Mouse (Mus musculus): Measurements from ENCODE around the gene Adamts16. TPM values are rescaled to one million over a fixed set of nuclear protein-coding genes. Genes with fewer than 3 reads are reported as not detected.

The Adamts16 gene
- total RNA-seq, 2 experiments from 2014 or later: 0.14 to 0.24 TPM

DNA sequence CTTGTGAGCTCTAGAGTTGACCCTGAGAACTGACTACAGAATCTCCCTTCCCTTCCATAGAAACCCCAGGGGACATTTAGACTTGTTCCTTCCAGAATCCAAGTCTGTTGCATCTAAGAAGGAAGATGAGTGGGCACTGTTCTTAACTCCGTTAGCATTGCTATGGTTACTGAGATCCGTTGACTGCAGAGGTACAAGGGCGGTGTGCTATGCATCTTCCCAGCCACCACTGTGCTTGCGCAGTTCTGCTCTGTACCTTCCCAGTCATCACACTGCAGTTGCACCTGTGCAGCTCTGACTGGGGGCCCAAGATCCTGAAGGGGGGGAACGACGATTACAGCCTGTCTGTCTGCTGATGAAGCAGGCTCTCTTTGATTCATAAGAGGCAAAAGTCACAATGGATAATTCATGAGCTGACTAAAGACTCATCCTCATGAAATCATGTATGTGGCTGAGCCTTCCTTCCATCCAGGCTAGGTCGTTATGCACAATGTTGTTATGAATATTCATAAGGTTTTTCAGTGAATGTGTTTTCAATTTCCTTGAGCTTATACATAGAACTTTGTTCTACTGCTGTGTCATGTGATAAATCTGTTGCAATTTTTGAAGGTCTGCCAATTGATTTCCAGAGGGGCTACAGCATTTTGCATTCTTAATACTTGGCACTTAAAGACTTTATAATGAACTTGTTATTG lies 127.4 kb downstream of the Adamts16 start:
- no peak for DNase-seq (ENCODE audit: low spot score)

DNA sequence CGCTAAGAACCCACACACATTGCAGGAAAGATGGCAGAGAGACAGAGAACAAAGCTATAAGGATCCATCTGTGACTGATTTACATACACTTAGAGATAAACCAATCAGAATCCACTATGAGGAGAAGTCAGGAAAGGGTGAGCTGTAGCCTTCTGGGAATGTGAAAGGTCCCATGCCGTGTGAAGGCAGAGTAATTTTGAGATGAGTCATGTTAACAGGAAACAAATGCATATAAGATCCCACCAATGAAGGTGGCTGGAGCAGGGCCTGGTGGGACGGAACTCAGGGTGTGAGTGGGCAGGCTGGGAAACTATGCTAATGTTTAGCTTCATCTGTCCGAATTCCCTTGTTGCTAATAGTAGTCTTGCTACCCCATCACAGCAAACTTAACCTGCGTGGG lies 128.3 kb downstream of the Adamts16 start:
- DNase-seq (ENCODE audit: low spot score): no peak

DNA sequence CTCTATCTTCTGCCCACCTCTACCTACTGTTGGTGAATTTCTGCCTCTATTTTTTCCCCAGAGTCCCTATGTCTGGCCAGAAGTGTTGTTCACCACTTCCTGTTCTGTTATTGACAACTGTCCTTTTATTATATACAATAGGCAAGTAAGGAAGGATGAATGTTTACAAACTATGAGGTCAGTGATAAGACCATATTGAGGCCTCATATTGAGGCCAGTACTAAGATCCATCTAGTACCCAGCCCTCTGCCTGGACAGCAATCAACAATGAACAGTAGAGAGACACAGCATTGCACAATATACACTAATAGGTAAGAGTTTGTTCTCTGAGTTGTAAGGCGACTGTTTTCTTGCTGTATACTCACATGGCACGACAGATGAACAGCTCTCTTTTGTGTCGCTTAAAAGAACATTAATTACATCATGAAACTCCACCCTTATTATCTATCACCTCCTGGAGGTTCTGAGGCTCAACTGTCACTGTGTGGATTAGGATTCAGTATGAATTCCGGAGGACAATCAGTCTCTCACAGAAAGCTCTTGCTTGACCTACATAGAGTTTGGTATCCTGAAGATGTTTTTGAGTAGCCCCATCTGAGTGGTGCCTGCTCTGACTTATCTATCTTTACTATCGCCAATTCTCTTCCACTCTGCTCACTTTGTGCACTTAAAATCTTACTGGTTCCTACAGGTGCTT lies 134.3 kb downstream of the Adamts16 start:
- DNase-seq (ENCODE audit: low spot score): no peak

DNA sequence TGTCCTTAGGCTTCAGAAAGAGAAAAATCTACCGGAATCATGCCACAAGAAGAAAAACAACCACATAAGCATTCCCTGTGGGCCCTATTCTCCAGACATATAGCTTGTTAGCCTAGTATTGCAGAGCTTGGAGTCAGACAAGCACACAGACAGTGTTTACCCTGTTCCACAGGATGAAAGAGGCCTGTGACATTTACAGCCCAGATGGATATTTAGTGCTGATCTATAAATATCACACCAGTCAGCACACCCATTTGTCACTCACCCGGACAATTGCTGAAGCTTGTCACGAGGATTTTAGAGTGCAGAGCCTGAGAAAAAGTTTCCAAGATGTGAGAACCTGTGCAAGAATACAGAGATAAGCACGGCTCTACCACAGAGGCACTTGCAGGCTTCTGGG lies 138.7 kb downstream of the Adamts16 start:
- DNase-seq (ENCODE audit: low spot score): no peak

DNA sequence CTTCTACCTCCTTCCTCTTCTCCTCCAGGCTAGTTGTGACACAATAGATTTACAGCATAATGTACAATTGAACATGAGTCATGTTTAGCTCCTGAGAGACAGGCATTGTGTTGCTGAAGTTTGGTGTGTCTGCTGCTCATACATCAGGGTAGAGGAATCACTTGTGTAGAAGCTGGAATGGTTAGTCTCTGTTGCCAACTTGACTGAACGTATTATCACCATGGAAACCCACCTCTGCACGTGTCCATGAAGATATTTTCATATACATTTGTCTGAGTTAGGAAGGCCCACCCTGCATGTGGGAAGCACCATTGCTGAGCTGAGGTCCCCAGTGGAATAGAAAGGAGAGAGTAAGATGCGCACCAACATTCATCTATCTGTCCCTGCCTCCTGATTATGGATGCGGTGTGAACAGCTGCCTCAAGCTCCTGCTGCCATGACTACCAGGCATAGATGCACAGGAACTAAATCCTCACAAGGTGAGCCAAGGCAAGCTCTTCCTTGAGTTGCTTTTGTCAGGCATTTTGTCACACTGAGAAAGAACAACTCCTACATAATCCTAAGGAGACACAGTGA lies 142.7 kb downstream of the Adamts16 start:
- DNase-seq (ENCODE audit: low spot score): no peak

DNA sequence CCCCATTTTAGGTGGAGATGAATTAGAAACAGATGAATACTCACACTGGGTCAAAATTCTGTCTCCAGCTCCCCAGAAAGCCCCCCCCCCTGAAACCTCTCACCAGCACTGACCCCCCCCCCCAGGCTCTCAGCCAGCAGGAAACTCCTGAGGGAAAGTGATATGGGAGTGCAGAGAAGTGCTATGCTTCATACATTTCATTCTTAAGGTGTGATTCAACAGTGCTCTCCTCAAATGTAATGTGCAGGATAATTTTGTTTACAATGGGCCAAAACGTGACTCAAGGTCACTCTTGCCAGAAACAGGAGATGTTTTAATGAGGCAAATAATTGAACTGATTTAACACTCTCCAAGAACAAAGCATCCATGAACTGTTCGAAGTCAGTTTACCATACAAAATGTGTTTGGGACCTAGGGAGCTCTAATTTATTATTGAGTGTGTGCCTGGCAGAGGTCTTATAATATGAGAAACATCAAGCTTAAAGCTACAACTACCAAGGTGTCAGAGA lies 152.1 kb downstream of the Adamts16 start:
- DNase-seq (ENCODE audit: low spot score): no peak

DNA sequence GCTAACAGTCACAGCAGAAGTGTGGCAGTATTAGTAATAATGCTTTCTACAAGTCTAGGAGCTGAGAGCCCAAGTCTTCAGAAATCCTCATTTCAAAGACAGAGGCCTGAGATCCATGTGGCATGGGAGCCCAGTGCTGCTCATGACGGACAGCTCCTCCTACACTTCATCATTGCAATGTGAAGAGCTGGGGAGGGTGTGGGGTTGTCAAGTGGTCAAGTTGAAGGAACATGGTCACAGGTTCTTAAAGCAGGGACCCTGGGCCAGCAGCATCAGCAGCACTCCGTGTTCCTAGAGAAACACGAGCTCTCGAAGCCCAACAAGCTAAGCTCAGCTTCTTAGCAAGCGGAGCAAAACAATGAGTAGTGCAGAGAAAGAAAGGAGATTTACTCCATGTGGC lies 155.8 kb downstream of the Adamts16 start:
- DNase-seq (ENCODE audit: low spot score): no peak

DNA sequence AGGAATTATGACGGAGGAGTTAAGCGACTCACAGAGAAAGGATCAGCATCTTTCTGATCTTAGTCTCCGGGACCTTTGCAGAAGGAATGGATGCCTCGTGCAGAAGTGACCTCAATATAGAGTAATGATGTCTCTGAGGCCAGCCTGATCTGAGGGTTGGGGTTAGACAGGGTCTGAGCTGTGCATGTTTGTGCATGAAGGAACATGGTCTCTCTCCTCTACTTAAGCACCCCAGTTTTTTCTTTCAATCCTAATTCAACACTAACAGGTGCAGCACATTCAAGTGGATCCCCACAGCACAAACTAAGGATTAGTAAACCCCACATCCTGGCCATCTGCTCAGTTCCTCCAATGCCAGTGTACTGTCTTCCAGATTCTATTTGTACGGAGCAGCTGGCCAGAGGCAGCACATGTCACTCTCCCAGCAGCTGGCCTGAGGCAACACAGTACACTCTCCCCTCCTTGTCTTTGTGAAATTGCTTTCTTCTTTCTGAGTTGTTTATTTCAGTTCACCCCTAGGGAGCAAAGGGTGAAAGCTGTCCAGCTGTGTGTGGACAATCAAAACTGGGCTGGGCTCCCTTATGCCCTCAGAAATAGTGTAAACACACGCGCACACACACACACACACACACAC lies 156.5 kb downstream of the Adamts16 start:
- DNase-seq (ENCODE audit: low spot score): peak; percentile 1

DNA sequence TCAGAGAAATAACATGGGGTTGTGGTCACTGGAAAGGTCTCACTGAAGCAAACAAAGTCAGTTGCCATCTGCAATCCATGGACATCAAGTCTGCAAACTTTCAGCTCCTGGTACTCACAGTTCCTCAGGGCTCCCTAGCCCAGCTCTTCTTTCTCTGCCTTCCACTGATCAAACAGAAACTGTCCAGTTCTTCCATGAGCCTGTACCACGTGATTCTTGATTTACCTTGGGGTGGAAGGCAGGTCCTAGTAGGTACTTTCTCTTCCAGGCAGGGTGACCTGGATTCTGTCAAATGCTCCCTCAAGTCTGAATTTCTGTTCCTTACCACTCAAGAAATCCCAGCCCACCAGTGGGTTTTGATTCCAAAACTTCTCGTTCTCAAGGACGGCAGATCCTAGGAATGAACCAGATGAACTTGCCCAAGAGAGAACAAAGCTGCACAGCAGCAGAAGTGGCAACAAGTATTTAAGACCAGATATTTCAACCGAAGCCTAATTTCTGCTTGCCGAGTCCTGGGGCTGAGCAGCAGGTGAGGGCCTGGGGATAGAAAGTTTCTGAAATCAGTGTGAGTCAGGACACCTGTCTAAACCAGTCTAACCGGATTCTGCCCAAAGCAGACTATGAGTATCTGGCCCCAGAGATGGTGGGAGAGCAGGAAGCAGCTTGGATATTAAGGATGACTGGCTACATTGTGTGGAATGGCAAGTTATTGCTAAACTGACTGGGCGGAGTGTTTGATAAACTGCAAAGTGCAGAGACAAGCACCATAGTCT lies 160.0 kb downstream of the Adamts16 start:
- no peak for DNase-seq (ENCODE audit: low spot score)

DNA sequence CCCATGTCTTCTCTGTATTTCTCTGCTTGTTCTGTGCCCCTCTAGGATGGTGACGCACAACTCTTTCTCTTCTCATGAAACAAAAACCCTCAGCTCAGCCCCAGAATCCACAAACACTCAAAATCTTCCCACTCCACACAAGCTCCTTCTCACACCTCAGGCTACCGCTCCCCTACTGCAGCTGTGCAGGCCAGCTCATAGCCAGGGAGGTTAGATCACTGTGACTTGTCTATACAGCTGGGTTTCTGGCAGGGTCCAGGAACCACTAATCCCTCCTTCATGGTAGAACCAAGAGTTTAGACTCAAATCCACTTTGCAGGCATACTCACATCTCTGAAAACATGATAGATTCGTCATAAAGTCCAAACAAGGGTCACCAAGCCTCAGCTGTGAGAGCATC lies 161.3 kb downstream of the Adamts16 start:
- no peak for DNase-seq (ENCODE audit: low spot score)

Other genes starting within 250 kb of the Adamts16 start
- gene Ice1, start 204.2 kb downstream of the Adamts16 start, total RNA-seq (2021): 10 to 100 TPM; 14.6 to 18.3 TPM